Mouse (Mus musculus) limb, embryonic 14.5 days (tissue): ENCODE measurements around the gene Fut11. TPM values are rescaled to one million over a fixed set of nuclear protein-coding genes. Genes with fewer than 3 reads are reported as not detected.
"Not testable (repeated sequence)": the region's sequence is repeated elsewhere in the genome, so short reads cannot be mapped to it uniquely, and the experiment has no call there.

Source experiments
- ATAC-seq: fragments of 200-750 bp; cut with Nextera tagmentation; 2 replicates; pipeline ENCODE4 v1.8.0; 2017; ENCODE audit warnings: low read depth, moderate number of reproducible peaks, moderate TSS enrichment; ENCODE audit not compliant: low FRiP score
- DNase-seq: peaks from one replicate; pipeline ENCODE4 v3.0.0-alpha.2; 2015; ENCODE audit warnings: low spot score
- H3K27ac ChIP-seq: fragments of 300-500 bp; sonication (generic); replicated peaks from 2 replicates; pipeline ENCODE4 v1.5.1; 2014; ENCODE audit warnings: low read depth, mild to moderate bottlenecking, low read length, moderate library complexity, mixed read lengths
- H3K27me3 ChIP-seq: fragments of 300-500 bp; sonication (generic); 2 replicates; pipeline ENCODE4 v1.6.1; 2014; ENCODE audit warnings: low read length, mixed read lengths; ENCODE audit not compliant: control insufficient read depth, insufficient read depth
- H3K36me3 ChIP-seq: fragments of 300-500 bp; sonication (generic); 2 replicates; pipeline ENCODE4 v1.6.1; 2014; ENCODE audit warnings: mild to moderate bottlenecking, low read length, moderate library complexity, mixed read lengths; ENCODE audit not compliant: control insufficient read depth, insufficient read depth
- H3K4me1 ChIP-seq: fragments of 300-500 bp; sonication (generic); 2 replicates; pipeline ENCODE4 v1.6.1; 2014; ENCODE audit warnings: antibody characterized with exemption, low read length, mixed read lengths; ENCODE audit not compliant: control insufficient read depth, insufficient read depth
- H3K4me2 ChIP-seq: fragments of 300-500 bp; sonication (generic); replicated peaks from 2 replicates; pipeline ENCODE4 v1.6.1; 2014; ENCODE audit warnings: low read depth, mild to moderate bottlenecking, low read length, moderate library complexity; ENCODE audit not compliant: severe bottlenecking
- H3K4me3 ChIP-seq: fragments of 300-500 bp; sonication (generic); replicated peaks from 2 replicates; pipeline ENCODE4 v1.5.1; 2014; ENCODE audit warnings: low read length
- H3K9ac ChIP-seq: fragments of 300-500 bp; sonication (generic); 2 replicates; pipeline ENCODE4 v1.6.1; 2014; ENCODE audit warnings: mild to moderate bottlenecking, low read depth, low read length, moderate library complexity; ENCODE audit not compliant: severe bottlenecking
- H3K9me3 ChIP-seq: fragments of 300-500 bp; sonication (generic); 2 replicates; pipeline ENCODE4 v1.6.1; 2016; ENCODE audit warnings: low read length; ENCODE audit not compliant: control insufficient read depth
- POLR2A ChIP-seq: fragments of 200-500 bp; IDR thresholded peaks from 2 replicates; pipeline ENCODE4 v1.8.0; 2012; ENCODE audit warnings: inconsistent platforms, mild to moderate bottlenecking, moderate library complexity, borderline replicate concordance; ENCODE audit not compliant: insufficient read depth, insufficient read length; ENCODE audit errors: extremely low read depth
- WGBS: fragments of 180-500 bp; shearing (Covaris S2); extraction: QIAGEN DNeasy Blood & Tissue Kit; methylation state at CpG from one replicate; pipeline ENCODE4 v1.1.7; 2014; 5-methylcytosine and 5-hydroxymethylcytosine counted together
- polyA plus RNA-seq, 2 experiments: library from polyadenylated mRNA; depleted of rRNA in 1 of 2; stranded (reverse) in 1 of 2; unstranded in 1 of 2; fragments of >200 nt; fragmentation: Nextera tagmentation in 1 of 2; extraction: Ambion mirVana in 1 of 2; gene quantifications; 2 replicates each; pipeline versions ENCODE4 v1.2.1 to v1.2.3; 2012 to 2014

The Fut11 gene
- polyA plus RNA-seq, 2 experiments, result 22.6 to 26.9 TPM

DNA sequence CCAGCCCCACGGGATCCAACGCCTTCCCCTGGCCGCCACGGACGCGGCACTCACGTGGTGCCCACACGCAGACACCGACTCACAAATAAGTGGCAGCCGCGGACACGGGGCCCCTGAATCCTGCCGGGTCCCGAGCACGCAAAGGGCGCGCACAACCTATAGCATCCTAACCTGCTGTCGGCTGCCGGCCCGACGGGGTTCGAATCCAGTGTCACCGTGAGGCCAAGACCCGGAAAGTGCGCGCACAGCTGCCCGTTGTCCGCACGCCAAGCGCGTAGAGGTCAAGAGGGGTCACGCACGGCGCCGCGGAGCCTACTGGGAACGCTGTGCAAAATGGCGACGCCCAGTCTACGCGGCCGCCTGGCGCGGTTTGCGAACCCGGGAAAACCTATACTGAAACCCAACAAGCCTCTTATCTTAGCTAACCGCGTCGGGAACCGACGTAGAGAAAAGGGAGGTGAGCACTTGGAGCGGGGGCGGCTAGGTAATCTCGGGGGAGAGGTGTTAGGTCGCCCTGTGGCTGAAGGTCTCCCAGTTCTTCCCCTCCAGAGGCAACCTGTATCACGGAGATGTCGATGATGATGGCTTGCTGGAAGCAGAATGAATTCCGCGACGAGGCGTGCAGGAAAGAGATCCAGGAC lies 8.1 kb downstream of the Fut11 start, which contains the start of gene Chchd1:
Chchd1 (plus strand) TSS at position 266 of the 641 bp plus-strand sequence.
- no peak; the same call in 1 of the 2 replicates for TF ChIP-seq POLR2A
- peak within 1 kb of the TSS; percentile 62 for H3K4me3 ChIP-seq
- H3K27me3 ChIP-seq, result no peaks in the 10 kb centered on the region
- peak within 1 kb of the TSS; percentile 53 for H3K4me2 ChIP-seq
- peaks cover 25% of the 10 kb centered on the region for H3K36me3 ChIP-seq
- peak within 1 kb of the TSS; percentile 86 for H3K27ac ChIP-seq
- ATAC-seq (peak; percentile 73), DNase-seq (peak; percentile 75)
- no peaks in the 10 kb centered on the region for H3K9me3 ChIP-seq
- H3K4me1 ChIP-seq, result peaks cover 19% of the 10 kb centered on the region
- WGBS, result under 1% methylated on average over 61 of the region's 61 CpGs
- H3K9ac ChIP-seq, result peak within 1 kb of the TSS; percentile 71

DNA sequence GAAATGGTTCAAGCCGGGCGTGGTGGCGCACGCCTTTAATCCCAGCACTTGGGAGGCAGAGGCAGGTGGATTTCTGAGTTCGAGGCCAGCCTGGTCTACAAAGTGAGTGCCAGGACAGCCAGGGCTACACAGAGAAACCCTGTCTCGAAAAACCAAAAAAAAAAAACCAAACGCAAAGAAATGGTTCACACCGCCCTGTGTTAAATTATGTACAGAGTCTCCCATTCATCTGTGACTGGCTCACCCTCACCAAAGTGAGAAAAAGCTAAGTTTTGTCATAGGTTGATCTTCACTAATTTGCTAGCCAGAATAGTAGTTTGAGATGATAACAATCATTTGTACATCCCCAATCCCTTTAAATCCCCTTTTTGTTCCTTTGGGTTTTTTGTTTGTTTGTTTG lies 8.7 kb downstream of the Fut11 start:
- H3K9ac ChIP-seq, result peak overlapping the region; percentile 71

DNA sequence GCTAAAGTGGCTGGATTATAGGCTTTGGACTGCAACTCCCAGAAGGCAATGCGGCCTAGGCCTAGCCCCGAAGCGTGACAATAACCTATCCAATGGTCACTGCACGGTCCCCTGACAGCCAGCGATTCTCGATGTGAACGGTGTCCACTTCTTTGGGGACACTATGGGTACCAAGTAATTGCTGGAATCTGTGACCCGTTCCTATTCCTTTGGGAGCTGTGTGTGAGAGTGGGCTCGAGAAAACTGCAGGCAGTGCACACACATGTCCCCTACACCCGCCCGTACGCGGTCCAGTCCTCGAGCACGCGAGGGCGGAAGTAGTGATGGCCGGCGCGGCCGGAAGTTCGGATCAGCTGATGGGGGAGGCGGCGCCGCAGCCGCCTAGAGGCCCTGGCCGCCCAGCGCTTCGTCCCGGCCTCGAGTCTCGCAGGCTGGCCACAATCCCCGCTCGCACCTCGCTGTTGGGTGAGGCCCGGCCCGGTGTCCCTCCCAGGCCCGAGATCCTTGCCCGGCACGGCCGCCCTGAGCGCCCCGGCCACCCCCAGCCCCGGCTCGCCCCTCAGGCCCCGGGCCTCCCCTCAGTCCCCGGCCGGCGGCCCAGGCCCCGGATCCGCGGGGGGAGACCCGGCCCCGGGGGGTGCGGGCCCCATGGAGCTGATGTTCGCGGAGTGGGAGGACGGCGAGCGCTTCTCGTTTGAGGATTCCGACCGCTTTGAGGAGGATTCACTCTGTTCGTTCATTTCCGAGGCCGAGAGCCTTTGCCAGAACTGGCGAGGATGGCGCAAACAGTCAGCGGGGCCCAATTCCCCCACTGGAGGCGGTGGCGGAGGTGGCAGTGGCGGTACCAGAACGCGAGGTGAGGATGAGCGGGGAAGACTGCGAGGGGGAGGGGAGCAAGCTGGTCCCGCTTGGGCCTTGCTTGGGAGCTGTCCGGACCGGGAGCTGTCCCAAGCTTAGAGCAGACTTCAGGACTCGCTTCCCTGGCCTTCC lies 12.7 kb downstream of the Fut11 start, which contains the start of gene Zswim8:
Zswim8 (plus strand) TSS at position 352 of the 990 bp plus-strand sequence.
- peak; percentile 65; the same call in 1 of the 2 replicates for TF ChIP-seq POLR2A
- Histone ChIP-seq H3K4me3 (peak within 1 kb of the TSS; percentile 99), H3K36me3 (peaks cover 37% of the 10 kb centered on the region), H3K4me2 (peak within 1 kb of the TSS; percentile 75), H3K9me3 (no peaks in the 10 kb centered on the region), H3K27me3 (no peaks in the 10 kb centered on the region), H3K4me1 (peaks cover 15% of the 10 kb centered on the region), H3K27ac (peak within 1 kb of the TSS; percentile 53), H3K9ac (peak within 1 kb of the TSS; percentile 94)
- ATAC-seq, result peak; percentile 92
- DNase-seq, result peak; percentile 93
- WGBS, result under 1% methylated on average over 77 of the region's 80 CpGs

More for the DNA sequence above, 8.7 kb downstream of the Fut11 start:
- peak overlapping the region; percentile 53 for H3K4me2 ChIP-seq
- peak overlapping the region; percentile 62 for H3K4me3 ChIP-seq
- H3K27me3 ChIP-seq, DNase-seq, ATAC-seq, H3K9me3 ChIP-seq: not testable (repeated sequence)
- WGBS, result 6% methylated on average over 7 of the region's 8 CpGs
- peak overlapping the region; percentile 86; the same call in 1 of the 2 replicates for H3K27ac ChIP-seq
- peaks cover 20% of the 10 kb centered on the region for H3K36me3 ChIP-seq
- peaks cover 20% of the 10 kb centered on the region for H3K4me1 ChIP-seq

DNA sequence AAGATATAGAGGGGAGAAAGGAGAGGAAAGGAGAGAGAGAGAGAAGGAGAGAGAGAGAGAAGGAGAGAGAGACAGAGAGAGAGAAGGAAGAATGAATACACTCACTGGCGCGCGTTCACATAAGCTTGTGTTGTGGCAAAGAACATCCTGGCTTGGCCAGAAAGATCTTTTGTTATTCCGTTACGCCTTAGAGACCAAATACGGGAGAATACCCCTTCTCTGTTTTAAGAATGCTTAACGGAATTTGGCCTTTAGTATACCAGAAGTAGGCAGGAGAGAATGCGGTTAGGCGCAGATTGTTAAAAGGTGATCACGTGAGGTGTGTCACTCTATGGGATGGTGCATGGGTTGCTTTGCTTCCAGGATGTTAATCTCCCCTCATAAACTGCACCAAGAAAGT lies 13.5 kb downstream of the Fut11 start:
- Histone ChIP-seq H3K9me3 (no peaks in the 10 kb centered on the region), H3K9ac (peak overlapping the region; percentile 94), H3K27ac (no peak overlapping the region), H3K4me1 (peaks cover 15% of the 10 kb centered on the region), H3K4me3 (peak overlapping the region; percentile 99), H3K27me3 (no peaks in the 10 kb centered on the region), H3K36me3 (peaks cover 44% of the 10 kb centered on the region), H3K4me2 (peak overlapping the region; percentile 75)
- DNase-seq (no peak), ATAC-seq (no peak)
- no peak for TF ChIP-seq POLR2A
- WGBS, result 2% methylated on average over 10 of the region's 10 CpGs

DNA sequence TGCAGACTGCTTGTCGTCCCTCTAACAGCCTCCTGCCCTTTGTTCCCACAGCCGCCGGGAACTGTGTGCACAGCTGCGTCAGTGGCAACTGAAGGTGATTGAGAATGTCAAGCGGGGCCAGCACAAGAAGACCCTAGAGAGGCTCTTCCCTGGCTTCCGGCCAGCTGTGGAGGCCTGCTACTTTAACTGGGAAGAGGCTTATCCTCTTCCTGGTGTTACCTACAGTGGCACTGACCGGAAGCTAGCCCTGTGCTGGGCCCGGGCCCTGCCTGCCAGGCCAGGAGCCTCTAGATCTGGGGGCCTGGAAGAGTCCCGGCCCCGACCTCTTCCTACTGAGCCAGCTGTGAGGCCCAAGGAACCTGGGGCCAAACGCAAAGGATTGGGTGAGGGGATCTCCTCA lies 19.1 kb downstream of the Fut11 start:
- 87% methylated on average over 11 of the region's 11 CpGs for WGBS
- Histone ChIP-seq H3K4me1 (peaks cover 5% of the 10 kb centered on the region), H3K4me3 (no peak overlapping the region), H3K36me3 (peaks cover 83% of the 10 kb centered on the region), H3K27ac (no peak overlapping the region), H3K4me2 (no peak overlapping the region), H3K9me3 (no peaks in the 10 kb centered on the region), H3K27me3 (no peaks in the 10 kb centered on the region), H3K9ac (no peak overlapping the region)
- TF ChIP-seq POLR2A, result no peak
- ATAC-seq (no peak), DNase-seq (no peak)
